Mouse (Mus musculus): Measurements from ENCODE around the gene Aff1. TPM values are rescaled to one million over a fixed set of nuclear protein-coding genes. Genes with fewer than 3 reads are reported as not detected.
A peak's percentile ranks its signal among the peaks of the same experiment; 100 is the strongest.

Gene Aff1
- polyA plus RNA-seq, 1 experiment from 2014 or later = 5.7 TPM

DNA sequence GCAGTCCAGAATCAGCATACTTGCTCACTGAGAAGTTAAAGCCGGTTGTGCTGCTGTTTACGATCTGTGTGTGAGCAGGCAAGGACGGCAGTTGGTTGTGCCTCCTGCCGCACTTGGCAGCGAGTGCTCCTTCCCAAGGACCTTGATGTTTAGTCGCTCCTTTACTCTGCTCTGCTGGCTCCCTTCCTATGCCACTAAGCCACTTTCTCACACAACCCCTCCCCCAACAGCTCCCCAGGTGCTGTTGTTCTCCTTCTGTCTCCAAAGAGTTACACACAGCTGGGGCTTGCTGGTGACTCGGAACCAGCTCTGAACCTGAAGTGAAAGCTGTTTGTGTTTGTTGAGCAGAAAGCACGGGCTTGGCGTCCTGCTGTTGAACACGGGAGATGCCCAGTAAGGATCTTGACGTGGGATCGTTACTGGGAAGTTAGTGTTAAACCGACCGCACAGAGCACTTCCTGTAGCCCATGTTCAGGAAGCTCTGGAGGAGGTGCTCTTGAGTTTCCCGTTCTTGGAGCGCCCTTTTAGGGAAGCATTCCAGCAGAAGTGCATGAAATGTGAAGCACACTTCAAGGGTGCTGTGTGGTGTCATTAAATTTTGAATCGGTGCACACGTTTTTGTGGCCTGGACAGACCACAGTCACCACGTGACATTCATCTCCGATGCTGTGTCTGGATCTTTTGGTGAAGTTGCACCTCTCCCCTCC is 68.4 kb downstream of the Aff1 start:
- 2% methylated on average over 20 of the region's 20 CpGs for WGBS

DNA sequence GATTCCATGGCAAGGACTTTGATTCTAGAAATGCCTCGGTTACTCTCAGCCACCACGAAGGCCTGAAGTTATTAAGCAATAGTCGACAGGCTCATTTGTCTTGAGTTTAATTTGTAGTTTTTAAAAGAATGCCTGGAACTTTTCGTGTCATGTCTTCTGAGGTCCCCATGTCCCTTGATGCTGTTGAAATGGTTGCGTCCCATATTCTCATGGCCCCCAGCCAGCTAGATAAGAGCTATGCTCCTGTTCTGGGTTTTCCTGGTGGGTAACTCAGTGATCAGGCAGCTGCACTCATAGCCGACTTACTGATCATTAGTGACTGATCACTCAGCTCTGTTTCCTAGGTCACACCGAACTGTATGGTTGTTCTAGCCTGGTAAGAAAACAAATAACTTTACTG is 69.6 kb downstream of the Aff1 start:
- H3K27ac ChIP-seq = no peak overlapping the region
- 92% methylated on average over 7 of the region's 7 CpGs for WGBS
- peaks cover 4% of the 10 kb centered on the region for H3K36me3 ChIP-seq
- DNase-seq (ENCODE audit: low spot score) = no peak
- H3K9me3 ChIP-seq = peaks cover 15% of the 10 kb centered on the region
- H3K27me3 ChIP-seq (ENCODE audit: insufficient read depth, poor library complexity, severe bottlenecking) = no peaks in the 10 kb centered on the region; the same call in 1 of the 2 replicates
- peaks cover 22% of the 10 kb centered on the region for H3K4me1 ChIP-seq (replicated peaks)
- no peak overlapping the region for H3K4me3 ChIP-seq

More for the DNA sequence above, 68.4 kb downstream of the Aff1 start:
- Histone ChIP-seq H3K9me3 (0 out of 2 replicates have a peak, but pooled peaks cover 3% of the 10 kb centered on the region), H3K36me3 (peaks cover 4% of the 10 kb centered on the region; the same call in 1 of the 2 replicates), H3K27me3 (ENCODE audit: insufficient read depth, poor library complexity, severe bottlenecking) (peaks cover under 1% of the 10 kb centered on the region; the same call in 1 of the 2 replicates), H3K4me1 (replicated peaks) (peaks cover 29% of the 10 kb centered on the region), H3K27ac (peak overlapping the region; percentile 81), H3K4me3 (peak overlapping the region; percentile 47)
- peak; percentile 34 for DNase-seq (ENCODE audit: low spot score)

DNA sequence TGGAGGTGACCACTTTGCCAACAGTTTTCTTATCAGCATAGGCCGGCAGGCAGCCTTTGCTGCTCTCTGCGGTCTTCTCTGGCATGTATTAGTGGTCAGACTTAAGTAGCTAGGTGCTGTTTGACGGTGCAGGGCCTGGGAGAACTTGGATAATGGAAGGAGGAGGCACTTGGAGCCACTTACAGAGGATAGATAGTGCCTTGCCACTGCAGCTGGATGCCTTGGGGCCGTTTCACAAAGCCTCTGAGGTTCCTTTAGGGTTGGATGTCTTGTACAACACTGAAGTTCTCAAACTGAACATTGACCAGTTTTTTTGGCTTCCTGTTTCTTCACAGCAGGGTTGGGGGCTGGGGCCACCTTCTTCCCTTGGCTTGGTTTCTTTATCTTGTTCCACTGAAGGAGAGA is 70.7 kb downstream of the Aff1 start:
- Histone ChIP-seq H3K27me3 (ENCODE audit: insufficient read depth, poor library complexity, severe bottlenecking) (no peaks in the 10 kb centered on the region), H3K27ac (no peak overlapping the region), H3K4me1 (replicated peaks) (peaks cover 19% of the 10 kb centered on the region), H3K9me3 (peaks cover 15% of the 10 kb centered on the region), H3K36me3 (peaks cover 6% of the 10 kb centered on the region), H3K4me3 (no peak overlapping the region)
- 85% methylated on average over 4 of the region's 4 CpGs for WGBS
- no peak for DNase-seq (ENCODE audit: low spot score)

GRCm38 (mm10) chr5:103765356-103765755 is 73.2 kb downstream of the Aff1 start:
- H3K27ac ChIP-seq = no peak overlapping the region
- H3K27me3 ChIP-seq (ENCODE audit: insufficient read depth, poor library complexity, severe bottlenecking) = no peaks in the 10 kb centered on the region
- no peak for DNase-seq (ENCODE audit: low spot score)
- no peak overlapping the region for H3K4me3 ChIP-seq
- H3K36me3 ChIP-seq = peaks cover 7% of the 10 kb centered on the region
- H3K4me1 ChIP-seq (replicated peaks) = peaks cover 7% of the 10 kb centered on the region
- peaks cover 15% of the 10 kb centered on the region for H3K9me3 ChIP-seq
- WGBS = 94% methylated on average over 4 of the region's 4 CpGs

DNA sequence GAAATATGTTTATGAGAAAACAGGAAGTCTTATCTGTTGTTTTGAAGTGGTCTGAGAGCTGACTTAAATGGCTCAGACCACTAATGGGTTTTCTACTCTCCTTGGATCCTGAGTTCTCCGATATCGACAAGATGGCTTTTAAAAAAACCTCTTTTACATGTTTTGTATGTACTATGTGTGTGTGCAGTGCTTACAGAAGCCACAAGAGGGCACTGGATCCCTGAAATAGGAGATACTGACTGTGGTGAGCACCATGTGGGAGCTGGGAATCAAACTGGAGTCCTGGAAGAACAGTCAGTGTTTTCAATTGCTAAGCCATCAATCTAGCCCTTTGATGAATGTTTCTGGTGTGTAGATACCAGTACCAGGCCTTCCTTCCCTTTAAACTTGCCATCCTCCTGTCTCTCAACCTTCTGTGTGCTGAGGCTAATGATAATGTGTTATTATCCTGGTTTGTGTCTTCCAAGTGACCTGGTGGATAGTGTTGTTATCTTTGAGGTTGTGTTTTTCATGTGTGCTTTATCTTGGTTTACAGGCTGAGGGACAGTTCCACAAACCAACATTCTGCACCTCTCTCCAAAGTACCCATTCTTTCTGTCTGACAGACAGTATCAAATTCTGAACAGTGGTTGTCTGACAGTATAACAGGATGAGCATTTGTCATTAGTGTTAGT is 73.7 kb downstream of the Aff1 start:
- Histone ChIP-seq H3K4me3 (no peak overlapping the region), H3K4me1 (replicated peaks) (peaks cover 2% of the 10 kb centered on the region), H3K27ac (no peak overlapping the region), H3K9me3 (peaks cover 15% of the 10 kb centered on the region), H3K27me3 (ENCODE audit: insufficient read depth, poor library complexity, severe bottlenecking) (no peaks in the 10 kb centered on the region), H3K36me3 (peaks cover 7% of the 10 kb centered on the region)
- no peak for DNase-seq (ENCODE audit: low spot score)
- 97% methylated on average over 2 of the region's 2 CpGs for WGBS

DNA sequence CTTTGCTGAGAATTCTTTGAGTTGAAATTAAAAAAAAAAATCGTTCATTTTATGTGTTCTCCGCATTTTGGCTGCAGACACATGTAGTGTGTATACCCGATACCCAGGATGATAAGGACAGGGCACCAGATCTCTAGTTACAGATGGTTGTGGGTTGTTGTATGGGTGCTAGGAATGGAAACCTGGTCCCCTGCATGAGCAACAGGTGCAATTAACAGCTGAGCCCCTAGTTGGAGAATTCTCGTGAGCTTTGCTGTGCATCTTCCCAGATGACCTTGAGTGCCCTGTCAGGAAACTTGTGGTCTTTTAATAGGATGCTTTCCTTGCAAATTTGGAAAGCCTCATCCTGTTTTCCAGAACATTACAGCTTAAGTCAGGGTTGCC is 74.2 kb downstream of the Aff1 start:
- no peak overlapping the region for H3K4me3 ChIP-seq
- peaks cover 5% of the 10 kb centered on the region for H3K4me1 ChIP-seq (replicated peaks)
- 95% methylated on average over 4 of the region's 4 CpGs for WGBS
- H3K9me3 ChIP-seq = peaks cover 15% of the 10 kb centered on the region
- H3K36me3 ChIP-seq = peaks cover 7% of the 10 kb centered on the region
- no peaks in the 10 kb centered on the region for H3K27me3 ChIP-seq (ENCODE audit: insufficient read depth, poor library complexity, severe bottlenecking)
- H3K27ac ChIP-seq = no peak overlapping the region
- no peak for DNase-seq (ENCODE audit: low spot score)

GRCm38 (mm10) chr5:103768961-103769360 is 76.8 kb downstream of the Aff1 start:
- H3K27me3 ChIP-seq (ENCODE audit: insufficient read depth, poor library complexity, severe bottlenecking) = no peaks in the 10 kb centered on the region
- peaks cover 30% of the 10 kb centered on the region for H3K4me1 ChIP-seq (replicated peaks)
- no peak overlapping the region for H3K4me3 ChIP-seq
- peaks cover 15% of the 10 kb centered on the region for H3K9me3 ChIP-seq
- no peak overlapping the region for H3K27ac ChIP-seq
- 92% methylated on average over 3 of the region's 3 CpGs for WGBS
- no peak for DNase-seq (ENCODE audit: low spot score)
- peaks cover 7% of the 10 kb centered on the region for H3K36me3 ChIP-seq

- WGBS = 90% methylated on average over 9 of the region's 9 CpGs
- Histone ChIP-seq H3K27me3 (ENCODE audit: insufficient read depth, poor library complexity, severe bottlenecking) (no peaks in the 10 kb centered on the region), H3K27ac (no peak overlapping the region), H3K4me3 (no peak overlapping the region), H3K36me3 (peaks cover 7% of the 10 kb centered on the region), H3K4me1 (replicated peaks) (peaks cover 38% of the 10 kb centered on the region), H3K9me3 (peaks cover 15% of the 10 kb centered on the region)
- no peak for DNase-seq (ENCODE audit: low spot score)
These were observed 77.5 kb downstream of the Aff1 start for GRCm38 (mm10) chr5:103769701-103770100.

- peaks cover 47% of the 10 kb centered on the region for H3K4me1 ChIP-seq (replicated peaks)
- no peak overlapping the region for H3K4me3 ChIP-seq
- WGBS = 89% methylated on average over 6 of the region's 6 CpGs
- peaks cover 12% of the 10 kb centered on the region for H3K9me3 ChIP-seq
- no peaks in the 10 kb centered on the region for H3K27me3 ChIP-seq (ENCODE audit: insufficient read depth, poor library complexity, severe bottlenecking)
- no peak for DNase-seq (ENCODE audit: low spot score)
- H3K36me3 ChIP-seq = peaks cover 3% of the 10 kb centered on the region
- H3K27ac ChIP-seq = peak overlapping the region; percentile 88; the same call in 1 of the 2 replicates
These were observed 78.5 kb downstream of the Aff1 start for GRCm38 (mm10) chr5:103770447-103771222.

DNA sequence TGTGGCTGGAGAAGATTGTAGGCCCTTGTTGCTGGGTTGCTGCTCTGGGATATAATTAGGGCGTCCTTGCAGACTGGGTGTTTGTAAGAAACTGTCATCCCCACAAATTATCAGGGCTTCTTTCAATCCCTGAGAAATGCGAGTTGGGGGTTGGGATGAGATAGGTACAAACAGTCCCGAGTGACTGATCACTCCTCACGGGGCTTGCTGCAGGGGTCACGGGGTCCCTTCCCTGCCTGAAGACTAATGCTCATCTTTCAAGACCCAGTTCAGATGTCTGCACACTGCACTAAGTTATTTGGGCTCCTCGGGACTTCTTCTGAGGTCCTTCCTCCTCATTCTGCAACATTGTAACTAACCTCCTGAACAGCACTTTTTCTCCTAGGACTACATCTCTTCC is 79.2 kb downstream of the Aff1 start:
- Histone ChIP-seq H3K36me3 (0 out of 2 replicates have a peak, but pooled peaks cover 3% of the 10 kb centered on the region), H3K4me3 (no peak overlapping the region), H3K27ac (peak overlapping the region; percentile 88), H3K9me3 (peaks cover 4% of the 10 kb centered on the region; the same call in 1 of the 2 replicates), H3K4me1 (replicated peaks) (peaks cover 55% of the 10 kb centered on the region), H3K27me3 (ENCODE audit: insufficient read depth, poor library complexity, severe bottlenecking) (no peaks in the 10 kb centered on the region)
- 18% methylated on average over 6 of the region's 6 CpGs for WGBS
- no peak for DNase-seq (ENCODE audit: low spot score)

DNA sequence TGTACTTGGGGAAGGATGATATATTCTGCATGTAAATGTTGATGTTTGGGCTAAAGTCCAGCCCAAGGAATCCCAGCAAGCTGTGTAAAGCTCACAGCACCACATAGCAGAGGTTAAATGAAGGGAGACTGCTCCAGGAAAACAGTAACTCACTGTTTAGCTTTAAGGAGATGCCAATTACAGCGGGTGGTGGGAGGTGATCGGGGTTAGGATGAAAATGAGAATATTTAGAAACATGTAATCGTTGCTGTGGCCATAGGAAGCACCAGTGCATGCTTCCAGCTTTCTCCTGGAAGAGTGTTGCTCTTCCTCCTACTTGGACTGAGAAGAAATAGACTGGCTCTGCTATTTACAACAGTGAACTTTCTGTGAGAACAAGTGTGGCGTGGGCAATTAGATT is 80.1 kb downstream of the Aff1 start:
- whole genome bisulfite sequencing = 20% methylated on average over 4 of the region's 4 CpGs
- H3K36me3 ChIP-seq = 0 out of 2 replicates have a peak, but pooled peaks cover 3% of the 10 kb centered on the region

GRCm38 (mm10) chr5:103773100-103773552 is 81.0 kb downstream of the Aff1 start:
- H3K9me3 ChIP-seq = no peaks in the 10 kb centered on the region
- peaks cover 72% of the 10 kb centered on the region for H3K4me1 ChIP-seq (replicated peaks)
- H3K36me3 ChIP-seq = no peaks in the 10 kb centered on the region
- peak; percentile 56 for DNase-seq (ENCODE audit: low spot score)
- no peaks in the 10 kb centered on the region for H3K27me3 ChIP-seq (ENCODE audit: insufficient read depth, poor library complexity, severe bottlenecking)
- H3K4me3 ChIP-seq = peak overlapping the region; percentile 37
- peak overlapping the region; percentile 88 for H3K27ac ChIP-seq
- 2% methylated on average over 5 of the region's 5 CpGs for WGBS

More for the DNA sequence above, 80.1 kb downstream of the Aff1 start:
- Histone ChIP-seq H3K4me3 (peak overlapping the region; percentile 37; the same call in 1 of the 2 replicates), H3K27me3 (ENCODE audit: insufficient read depth, poor library complexity, severe bottlenecking) (no peaks in the 10 kb centered on the region), H3K9me3 (no peaks in the 10 kb centered on the region), H3K27ac (peak overlapping the region; percentile 88), H3K4me1 (replicated peaks) (peaks cover 63% of the 10 kb centered on the region)
- no peak for DNase-seq (ENCODE audit: low spot score)
